Mouse (Mus musculus) heart, embryonic 12.5 days (tissue): Measurements from ENCODE around the gene Zap70. TPM values are rescaled to one million over a fixed set of nuclear protein-coding genes. Genes with fewer than 3 reads are reported as not detected.

ENCODE experiments used
- ATAC-seq: fragments of 200-750 bp; cut with Nextera tagmentation; 2 replicates; pipeline ENCODE4 v1.8.0; 2017; ENCODE audit warnings: moderate TSS enrichment, moderate library complexity; ENCODE audit not compliant: insufficient number of reproducible peaks, low FRiP score
- H3K27ac ChIP-seq: fragments of 300-500 bp; sonication (generic); 2 replicates; pipeline ENCODE4 v1.5.1; 2016; ENCODE audit warnings: mild to moderate bottlenecking, moderate library complexity; ENCODE audit not compliant: poor library complexity, severe bottlenecking
- H3K27me3 ChIP-seq: fragments of 300-500 bp; sonication (generic); replicated peaks from 2 replicates; pipeline ENCODE4 v1.6.1; 2016; ENCODE audit warnings: mild to moderate bottlenecking, moderate library complexity
- H3K36me3 ChIP-seq: fragments of 300-500 bp; sonication (generic); 2 replicates; pipeline ENCODE4 v1.6.1; 2016; ENCODE audit warnings: mild to moderate bottlenecking, moderate library complexity
- H3K4me1 ChIP-seq: fragments of 300-500 bp; sonication (generic); replicated peaks from 2 replicates; pipeline ENCODE4 v1.6.1; 2016; ENCODE audit warnings: mild to moderate bottlenecking
- H3K4me2 ChIP-seq: fragments of 300-500 bp; sonication (generic); 2 replicates; pipeline ENCODE4 v1.6.1; 2016; ENCODE audit warnings: mild to moderate bottlenecking, moderate library complexity
- H3K4me3 ChIP-seq: fragments of 300-500 bp; sonication (generic); 2 replicates; pipeline ENCODE4 v1.5.1; 2016; ENCODE audit warnings: mild to moderate bottlenecking
- H3K9ac ChIP-seq: fragments of 300-500 bp; sonication (generic); 2 replicates; pipeline ENCODE4 v1.6.1; 2016; ENCODE audit warnings: mild to moderate bottlenecking, moderate library complexity
- H3K9me3 ChIP-seq: fragments of 300-500 bp; sonication (generic); replicated peaks from 2 replicates; pipeline ENCODE4 v1.6.1; 2016; ENCODE audit warnings: mild to moderate bottlenecking, moderate library complexity
- WGBS: fragments of 180-500 bp; shearing (Covaris S2); methylation state at CpG from one replicate; pipeline ENCODE4 v1.1.7; 2016; 5-methylcytosine and 5-hydroxymethylcytosine counted together
- polyA plus RNA-seq: library from polyadenylated mRNA; unstranded; fragments of >200 nt; fragmentation: Nextera tagmentation; extraction: Ambion mirVana; gene quantifications from 2 replicates; pipeline ENCODE4 v1.2.1, GENCODE M21; 2016

The Zap70 gene
- polyA plus RNA-seq, 1 experiment from 2014 or later = 0.33 TPM

- no peak for ATAC-seq
- no peak overlapping the region for H3K4me3 ChIP-seq
- H3K27me3 ChIP-seq = no peaks in the 10 kb centered on the region
- H3K36me3 ChIP-seq = no peaks in the 10 kb centered on the region
- H3K4me2 ChIP-seq = no peak overlapping the region
- H3K4me1 ChIP-seq = peaks cover 9% of the 10 kb centered on the region
- no peak overlapping the region for H3K27ac ChIP-seq
- no peak overlapping the region for H3K9ac ChIP-seq
- peaks cover under 1% of the 10 kb centered on the region; the same call in 1 of the 2 replicates for H3K9me3 ChIP-seq
- WGBS = 66% methylated on average over 6 of the region's 6 CpGs
Observed at GRCm38 (mm10) chr1:36753932-36754675, 7.5 kb upstream of the Zap70 start.

GRCm38 (mm10) chr1:36758553-36758952 is 3.0 kb upstream of the Zap70 start:
- no peak overlapping the region for H3K27ac ChIP-seq
- no peak for ATAC-seq
- no peak overlapping the region for H3K4me3 ChIP-seq
- no peaks in the 10 kb centered on the region for H3K27me3 ChIP-seq
- no peaks in the 10 kb centered on the region for H3K36me3 ChIP-seq
- H3K4me1 ChIP-seq = peaks cover 9% of the 10 kb centered on the region
- WGBS = 81% methylated on average over 9 of the region's 9 CpGs
- H3K4me2 ChIP-seq = no peak overlapping the region
- no peak overlapping the region for H3K9ac ChIP-seq
- H3K9me3 ChIP-seq = no peaks in the 10 kb centered on the region

- 78% methylated on average over 18 of the region's 18 CpGs for WGBS
- no peak overlapping the region for H3K9ac ChIP-seq
- no peaks in the 10 kb centered on the region for H3K9me3 ChIP-seq
- H3K27me3 ChIP-seq = no peaks in the 10 kb centered on the region
- H3K36me3 ChIP-seq = no peaks in the 10 kb centered on the region
- no peak overlapping the region for H3K27ac ChIP-seq
- no peak overlapping the region for H3K4me3 ChIP-seq
- peaks cover 4% of the 10 kb centered on the region for H3K4me1 ChIP-seq
- H3K4me2 ChIP-seq = no peak overlapping the region
- no peak for ATAC-seq
Observed at GRCm38 (mm10) chr1:36759076-36759475, 2.5 kb upstream of the Zap70 start.

- 75% methylated on average over 9 of the region's 9 CpGs for WGBS
- no peak overlapping the region for H3K27ac ChIP-seq
- H3K4me2 ChIP-seq = no peak overlapping the region
- H3K4me3 ChIP-seq = no peak overlapping the region
- H3K4me1 ChIP-seq = no peaks in the 10 kb centered on the region
- ATAC-seq = no peak
- no peaks in the 10 kb centered on the region for H3K9me3 ChIP-seq
- H3K27me3 ChIP-seq = no peaks in the 10 kb centered on the region
- no peak overlapping the region for H3K9ac ChIP-seq
- H3K36me3 ChIP-seq = no peaks in the 10 kb centered on the region
Observed at GRCm38 (mm10) chr1:36760401-36760800, 1.2 kb upstream of the Zap70 start.

- ATAC-seq = no peak
- H3K27ac ChIP-seq = no peak overlapping the region
- H3K4me1 ChIP-seq = no peaks in the 10 kb centered on the region
- H3K9ac ChIP-seq = no peak overlapping the region
- no peaks in the 10 kb centered on the region for H3K36me3 ChIP-seq
- H3K27me3 ChIP-seq = no peaks in the 10 kb centered on the region
- no peak overlapping the region for H3K4me2 ChIP-seq
- H3K9me3 ChIP-seq = no peaks in the 10 kb centered on the region
- WGBS = 81% methylated on average over 8 of the region's 8 CpGs
- H3K4me3 ChIP-seq = no peak overlapping the region
Observed at GRCm38 (mm10) chr1:36761061-36761460, 537 bp upstream of the Zap70 start.

GRCm38 (mm10) chr1:36766431-36767205 is 5.0 kb downstream of the Zap70 start:
- ATAC-seq = no peak
- Histone ChIP-seq H3K27me3 (peaks cover 18% of the 10 kb centered on the region), H3K9ac (no peak overlapping the region), H3K9me3 (no peaks in the 10 kb centered on the region), H3K36me3 (no peaks in the 10 kb centered on the region), H3K4me3 (no peak overlapping the region), H3K27ac (no peak overlapping the region), H3K4me1 (0 out of 2 replicates have a peak, but pooled peaks cover 5% of the 10 kb centered on the region), H3K4me2 (no peak overlapping the region)
- 48% methylated on average over 4 of the region's 4 CpGs for WGBS

- Histone ChIP-seq H3K27ac (no peak overlapping the region), H3K27me3 (peaks cover 25% of the 10 kb centered on the region), H3K9me3 (no peaks in the 10 kb centered on the region), H3K4me3 (no peak overlapping the region), H3K36me3 (no peaks in the 10 kb centered on the region), H3K4me1 (0 out of 2 replicates have a peak, but pooled peaks cover 5% of the 10 kb centered on the region), H3K9ac (no peak overlapping the region), H3K4me2 (no peak overlapping the region)
- ATAC-seq = no peak
- 41% methylated on average over 10 of the region's 10 CpGs for WGBS
Observed at GRCm38 (mm10) chr1:36767321-36767720, 5.7 kb downstream of the Zap70 start.

GRCm38 (mm10) chr1:36768786-36769185 is 7.2 kb downstream of the Zap70 start:
- WGBS = 61% methylated on average over 5 of the region's 5 CpGs
- Histone ChIP-seq H3K36me3 (no peaks in the 10 kb centered on the region), H3K9ac (no peak overlapping the region), H3K9me3 (no peaks in the 10 kb centered on the region), H3K4me2 (no peak overlapping the region), H3K27ac (no peak overlapping the region), H3K4me3 (no peak overlapping the region), H3K27me3 (peaks cover 25% of the 10 kb centered on the region), H3K4me1 (0 out of 2 replicates have a peak, but pooled peaks cover 5% of the 10 kb centered on the region)
- no peak for ATAC-seq

GRCm38 (mm10) chr1:36769951-36770350 is 8.4 kb downstream of the Zap70 start:
- H3K9ac ChIP-seq = no peak overlapping the region
- H3K4me1 ChIP-seq = 0 out of 2 replicates have a peak, but pooled peaks cover 5% of the 10 kb centered on the region
- no peak for ATAC-seq
- 0 out of 2 replicates have a peak, but pooled peaks cover 5% of the 10 kb centered on the region for H3K9me3 ChIP-seq
- H3K27ac ChIP-seq = no peak overlapping the region
- no peaks in the 10 kb centered on the region for H3K36me3 ChIP-seq
- H3K4me3 ChIP-seq = no peak overlapping the region
- 83% methylated on average over 1 of the region's 1 CpGs for WGBS
- H3K4me2 ChIP-seq = no peak overlapping the region
- H3K27me3 ChIP-seq = peaks cover 25% of the 10 kb centered on the region

GRCm38 (mm10) chr1:36770998-36771397 is 9.4 kb downstream of the Zap70 start:
- Histone ChIP-seq H3K27me3 (peaks cover 25% of the 10 kb centered on the region), H3K9ac (peak overlapping the region; percentile 23; the same call in 1 of the 2 replicates), H3K36me3 (no peaks in the 10 kb centered on the region), H3K27ac (no peak overlapping the region), H3K9me3 (0 out of 2 replicates have a peak, but pooled peaks cover 6% of the 10 kb centered on the region), H3K4me1 (0 out of 2 replicates have a peak, but pooled peaks cover 5% of the 10 kb centered on the region), H3K4me3 (peak overlapping the region; percentile 40), H3K4me2 (peak overlapping the region; percentile 71)
- 0 out of 2 replicates have a peak, but pooled peaks have one; percentile 11 for ATAC-seq
- WGBS = 12% methylated on average over 27 of the region's 27 CpGs

- 81% methylated on average over 9 of the region's 9 CpGs for WGBS
- no peak overlapping the region for H3K27ac ChIP-seq
- H3K4me3 ChIP-seq = no peak overlapping the region
- no peak overlapping the region for H3K9ac ChIP-seq
- H3K9me3 ChIP-seq = 0 out of 2 replicates have a peak, but pooled peaks cover 7% of the 10 kb centered on the region
- no peak overlapping the region for H3K4me2 ChIP-seq
- no peaks in the 10 kb centered on the region for H3K36me3 ChIP-seq
- no peak for ATAC-seq
- H3K4me1 ChIP-seq = no peaks in the 10 kb centered on the region
- peaks cover 25% of the 10 kb centered on the region for H3K27me3 ChIP-seq
Observed at GRCm38 (mm10) chr1:36772198-36772934, 10.8 kb downstream of the Zap70 start.
